Mouse (Mus musculus): ENCODE data around the gene Cdca8.

GRCm38 (mm10) chr4:124970677-124971076, 31.6 kb upstream of the Cdca8 start:
- no peak for TF ChIP-seq CTCF (IDR thresholded peaks at IDR 0.05; ENCODE audit: low read depth, low read length)
- TF ChIP-seq POLR2A (IDR thresholded peaks at IDR 0.05; ENCODE audit: insufficient read depth, low read length) = no peak
